Mouse (Mus musculus): ENCODE measurements at regions not wholly inside any gene's neighbourhood (a gene's known extent, or its start where the extent isn't known, plus 50 kb on each side); places are given as distances from the start of the nearest gene placed in this dataset.
A peak's percentile ranks its signal among the peaks of the same experiment; 100 is the strongest.

DNA sequence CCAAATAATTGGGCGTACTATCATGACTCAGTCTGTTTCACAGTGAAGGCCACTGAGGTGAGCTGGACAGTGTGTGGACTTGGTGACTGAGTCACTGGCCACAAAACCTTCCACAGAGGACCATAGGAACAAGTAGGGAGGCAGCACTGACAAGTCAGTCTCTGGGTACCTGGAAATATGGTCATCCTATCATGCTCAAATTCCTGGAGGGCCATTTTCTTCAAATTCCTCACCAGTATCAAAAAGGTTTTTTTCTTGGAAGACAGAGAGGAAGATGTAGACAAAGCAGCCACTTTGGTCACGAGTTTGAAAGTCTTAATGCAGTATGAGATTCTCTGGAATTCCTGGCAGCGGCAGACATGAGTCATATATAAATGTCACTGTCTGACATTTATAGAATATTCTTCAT lies 101.8 kb upstream of the Rai14 start:
- Histone ChIP-seq H3K9ac (ENCODE audit: low read depth, low read length) (no peak overlapping the region), H3K4me2 (replicated peaks; ENCODE audit: low read depth) (no peak overlapping the region)

DNA sequence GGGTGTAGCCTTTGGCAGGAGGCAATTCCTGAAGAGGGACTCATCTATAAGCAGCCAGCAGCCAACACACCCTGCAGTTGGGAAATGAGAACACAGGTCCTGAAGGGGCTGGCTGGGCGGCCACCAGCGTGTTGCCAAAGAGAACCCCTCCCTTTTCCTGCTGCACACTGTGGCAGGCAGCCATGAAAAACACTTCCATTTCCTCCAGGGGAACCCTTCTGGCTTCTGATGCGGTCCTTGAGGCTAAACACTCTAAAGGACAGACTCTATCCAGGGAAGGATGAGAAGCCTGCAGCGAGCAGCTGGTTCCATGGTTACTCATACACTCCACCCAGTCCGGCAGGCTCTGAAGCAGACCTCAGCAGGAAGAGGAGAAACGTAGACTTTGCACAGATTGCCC lies 103.8 kb upstream of the Rai14 start:
- no peak overlapping the region for H3K4me3 ChIP-seq (ENCODE audit: low read depth, low read length)
- TF ChIP-seq CTCF (IDR thresholded peaks at IDR 0.05; ENCODE audit: low read depth) = no peak; the same call in 1 of the 2 replicates
- no peak overlapping the region for H3K4me2 ChIP-seq (replicated peaks; ENCODE audit: low read depth)
- no peaks in the 10 kb centered on the region for H3K4me1 ChIP-seq (replicated peaks; ENCODE audit: control insufficient read depth, insufficient read depth, low read length)
- 37% methylated on average over 6 of the region's 6 CpGs for WGBS
- no peaks in the 10 kb centered on the region for H3K27me3 ChIP-seq (replicated peaks; ENCODE audit: control insufficient read depth, insufficient read depth, low read length)
- no peak overlapping the region for H3K9ac ChIP-seq (ENCODE audit: low read depth, low read length)
- ATAC-seq = peak; percentile 43; the same call in 1 of the 2 replicates
- no peaks in the 10 kb centered on the region for H3K9me3 ChIP-seq (ENCODE audit: control insufficient read depth)
- H3K36me3 ChIP-seq (ENCODE audit: control insufficient read depth, insufficient read depth) = no peaks in the 10 kb centered on the region
- no peak overlapping the region for H3K27ac ChIP-seq (ENCODE audit: low read depth, low read length)

More for the DNA sequence above, 101.8 kb upstream of the Rai14 start:
- no peak overlapping the region for H3K27ac ChIP-seq (ENCODE audit: low read depth, low read length)
- H3K36me3 ChIP-seq (ENCODE audit: control insufficient read depth, insufficient read depth) = no peaks in the 10 kb centered on the region
- no peaks in the 10 kb centered on the region for H3K4me1 ChIP-seq (replicated peaks; ENCODE audit: control insufficient read depth, insufficient read depth, low read length)
- no peaks in the 10 kb centered on the region for H3K27me3 ChIP-seq (replicated peaks; ENCODE audit: control insufficient read depth, insufficient read depth, low read length)
- no peak for TF ChIP-seq CTCF (IDR thresholded peaks at IDR 0.05; ENCODE audit: low read depth)
- no peak for ATAC-seq
- WGBS = 80% methylated on average over 3 of the region's 3 CpGs
- H3K9me3 ChIP-seq (ENCODE audit: control insufficient read depth) = no peaks in the 10 kb centered on the region
- H3K4me3 ChIP-seq (ENCODE audit: low read depth, low read length) = no peak overlapping the region

DNA sequence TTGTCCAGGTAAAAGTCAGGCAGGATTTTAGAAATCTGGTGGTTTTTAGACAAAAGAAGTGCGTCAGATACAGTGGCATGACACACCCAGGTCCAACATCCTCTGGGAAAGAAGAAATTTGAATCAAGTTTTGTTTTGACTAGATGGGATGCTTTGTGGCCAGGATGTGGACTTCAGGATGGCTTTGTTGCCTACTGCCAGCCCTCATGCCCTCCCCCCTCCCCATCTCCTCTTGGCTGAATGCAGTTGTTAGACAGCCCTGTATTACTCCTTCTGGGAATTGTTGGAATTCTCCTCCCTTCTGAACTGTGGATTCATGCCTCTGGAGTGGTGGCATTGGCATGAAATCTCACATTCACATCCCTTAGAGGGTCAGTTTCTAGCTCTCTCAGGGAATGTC lies 104.3 kb upstream of the Rai14 start:
- Histone ChIP-seq H3K9me3 (ENCODE audit: control insufficient read depth) (no peaks in the 10 kb centered on the region), H3K27ac (ENCODE audit: low read depth, low read length) (no peak overlapping the region)
- WGBS = 92% methylated on average over 1 of the region's 1 CpGs

GRCm38 (mm10) chr15:10823933-10824332 lies 109.5 kb upstream of the Rai14 start:
- WGBS = 71% methylated on average over 5 of the region's 5 CpGs
- no peak for ATAC-seq
- Histone ChIP-seq H3K4me1 (replicated peaks; ENCODE audit: control insufficient read depth, insufficient read depth, low read length) (no peaks in the 10 kb centered on the region), H3K36me3 (ENCODE audit: control insufficient read depth, insufficient read depth) (no peaks in the 10 kb centered on the region), H3K27ac (ENCODE audit: low read depth, low read length) (no peak overlapping the region), H3K27me3 (replicated peaks; ENCODE audit: control insufficient read depth, insufficient read depth, low read length) (no peaks in the 10 kb centered on the region), H3K4me2 (replicated peaks; ENCODE audit: low read depth) (no peak overlapping the region), H3K9ac (ENCODE audit: low read depth, low read length) (no peak overlapping the region), H3K4me3 (ENCODE audit: low read depth, low read length) (no peak overlapping the region), H3K9me3 (ENCODE audit: control insufficient read depth) (no peaks in the 10 kb centered on the region)
- TF ChIP-seq CTCF (IDR thresholded peaks at IDR 0.05; ENCODE audit: low read depth) = no peak

More for the DNA sequence above, 104.3 kb upstream of the Rai14 start:
- ATAC-seq = no peak
- Histone ChIP-seq H3K4me2 (replicated peaks; ENCODE audit: low read depth) (no peak overlapping the region), H3K9ac (ENCODE audit: low read depth, low read length) (no peak overlapping the region), H3K36me3 (ENCODE audit: control insufficient read depth, insufficient read depth) (no peaks in the 10 kb centered on the region), H3K4me1 (replicated peaks; ENCODE audit: control insufficient read depth, insufficient read depth, low read length) (no peaks in the 10 kb centered on the region), H3K4me3 (ENCODE audit: low read depth, low read length) (no peak overlapping the region), H3K27me3 (replicated peaks; ENCODE audit: control insufficient read depth, insufficient read depth, low read length) (no peaks in the 10 kb centered on the region)
- no peak for TF ChIP-seq CTCF (IDR thresholded peaks at IDR 0.05; ENCODE audit: low read depth)

- Histone ChIP-seq H3K27ac (ENCODE audit: low read depth, low read length) (no peak overlapping the region), H3K36me3 (ENCODE audit: control insufficient read depth, insufficient read depth) (no peaks in the 10 kb centered on the region), H3K27me3 (replicated peaks; ENCODE audit: control insufficient read depth, insufficient read depth, low read length) (no peaks in the 10 kb centered on the region), H3K4me3 (ENCODE audit: low read depth, low read length) (no peak overlapping the region), H3K9ac (ENCODE audit: low read depth, low read length) (no peak overlapping the region), H3K4me1 (replicated peaks; ENCODE audit: control insufficient read depth, insufficient read depth, low read length) (peaks cover 15% of the 10 kb centered on the region; the same call in 1 of the 2 replicates), H3K9me3 (ENCODE audit: control insufficient read depth) (no peaks in the 10 kb centered on the region), H3K4me2 (replicated peaks; ENCODE audit: low read depth) (no peak overlapping the region)
- ATAC-seq = no peak
- TF ChIP-seq CTCF (IDR thresholded peaks at IDR 0.05; ENCODE audit: low read depth) = no peak
- 66% methylated on average over 5 of the region's 5 CpGs for WGBS
Measured at GRCm38 (mm10) chr15:10829588-10829987, 115.2 kb upstream of the Rai14 start.

DNA sequence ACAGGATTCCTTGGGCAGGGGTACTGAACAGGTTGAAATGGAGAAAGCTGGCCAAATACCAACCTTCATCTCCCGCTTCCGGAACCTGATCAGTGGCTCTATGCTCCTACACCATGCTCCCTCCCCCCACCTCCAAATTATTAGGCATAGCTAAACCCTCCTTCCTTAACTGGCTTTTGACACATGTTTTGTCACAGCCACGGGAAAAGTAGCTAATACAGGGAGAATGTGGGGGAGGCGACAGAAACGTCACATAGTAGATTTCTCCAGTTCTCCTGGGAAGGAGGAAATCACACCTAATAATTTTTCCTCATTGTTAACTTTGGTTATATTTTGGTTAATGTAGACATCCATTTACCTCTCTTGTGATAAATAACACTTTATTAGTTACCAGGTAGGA lies 116.1 kb upstream of the Rai14 start:
- no peak for TF ChIP-seq CTCF (IDR thresholded peaks at IDR 0.05; ENCODE audit: low read depth)
- no peak overlapping the region for H3K9ac ChIP-seq (ENCODE audit: low read depth, low read length)
- peaks cover 15% of the 10 kb centered on the region; the same call in 1 of the 2 replicates for H3K4me1 ChIP-seq (replicated peaks; ENCODE audit: control insufficient read depth, insufficient read depth, low read length)
- H3K4me2 ChIP-seq (replicated peaks; ENCODE audit: low read depth) = no peak overlapping the region
- H3K27me3 ChIP-seq (replicated peaks; ENCODE audit: control insufficient read depth, insufficient read depth, low read length) = no peaks in the 10 kb centered on the region
- H3K36me3 ChIP-seq (ENCODE audit: control insufficient read depth, insufficient read depth) = no peaks in the 10 kb centered on the region
- H3K27ac ChIP-seq (ENCODE audit: low read depth, low read length) = no peak overlapping the region
- no peak overlapping the region for H3K4me3 ChIP-seq (ENCODE audit: low read depth, low read length)
- 78% methylated on average over 5 of the region's 5 CpGs for WGBS
- H3K9me3 ChIP-seq (ENCODE audit: control insufficient read depth) = no peaks in the 10 kb centered on the region
- ATAC-seq = no peak

GRCm38 (mm10) chr15:10831106-10831505 lies 116.7 kb upstream of the Rai14 start:
- WGBS = 14% methylated on average over 5 of the region's 5 CpGs
- peak; percentile 60 for ATAC-seq
- H3K27me3 ChIP-seq (replicated peaks; ENCODE audit: control insufficient read depth, insufficient read depth, low read length) = no peaks in the 10 kb centered on the region

More at GRCm38 (mm10) chr15:10831106-10831505, 116.7 kb upstream of the Rai14 start:
- no peaks in the 10 kb centered on the region for H3K36me3 ChIP-seq (ENCODE audit: control insufficient read depth, insufficient read depth)
- no peaks in the 10 kb centered on the region for H3K9me3 ChIP-seq (ENCODE audit: control insufficient read depth)
- H3K27ac ChIP-seq (ENCODE audit: low read depth, low read length) = no peak overlapping the region
- no peak overlapping the region for H3K4me2 ChIP-seq (replicated peaks; ENCODE audit: low read depth)
- no peak overlapping the region for H3K4me3 ChIP-seq (ENCODE audit: low read depth, low read length)
- peaks cover 15% of the 10 kb centered on the region; the same call in 1 of the 2 replicates for H3K4me1 ChIP-seq (replicated peaks; ENCODE audit: control insufficient read depth, insufficient read depth, low read length)
- no peak overlapping the region for H3K9ac ChIP-seq (ENCODE audit: low read depth, low read length)
- no peak for TF ChIP-seq CTCF (IDR thresholded peaks at IDR 0.05; ENCODE audit: low read depth)

Measured in intestine, postnatal 0 days (tissue).